37 mouse cellular contexts compared by ENCODE assay signal in the genomic region with DNA sequence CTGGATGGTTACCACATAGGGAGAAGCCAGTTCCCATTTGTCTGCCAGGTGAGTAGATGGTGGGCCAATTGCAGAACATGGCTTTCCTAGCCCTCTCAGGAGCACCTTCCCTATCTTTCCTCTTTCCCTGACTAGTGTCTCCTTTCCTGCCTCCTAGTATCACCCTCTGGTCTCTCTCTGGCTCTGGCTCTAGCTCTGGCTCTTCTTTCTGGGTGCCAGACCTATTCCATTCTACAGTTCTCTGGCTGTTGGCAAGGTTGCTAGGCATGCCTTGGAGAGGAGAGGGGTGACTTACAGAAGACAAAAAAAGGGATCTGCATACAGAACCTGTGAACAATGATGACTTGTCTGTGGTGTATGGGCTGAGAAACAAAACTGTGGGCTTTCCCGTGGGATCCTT. TPM values are rescaled to one million over a fixed set of nuclear protein-coding genes. Genes with fewer than 3 reads are reported as not detected.
DNase-seq lines count a peak whose midpoint lies in the region; ATAC-seq and TF ChIP-seq lines count a peak whose summit lies in the region.
"Had no signal": no experiment of that assay in that cellular context is flagged by ENCODE, and none has a peak within 500 bp of the region (broad histone marks: within the 10 kb centered on the region; RNA-seq: fewer than 3 reads in every experiment).

No protein-coding gene starts in this region.

- no peak for TF ChIP-seq CTCF in hindbrain, postnatal 0 days (IDR thresholded peaks at IDR 0.05; ENCODE audit: low read depth)
- no peak for TF ChIP-seq CTCF in midbrain, postnatal 0 days (IDR thresholded peaks at IDR 0.05)

- peaks cover 84% of the 10 kb centered on the region for H3K36me3 ChIP-seq in hindbrain, postnatal 0 days (ENCODE audit: insufficient read depth, low read length)
- H3K36me3 ChIP-seq in hindbrain, embryonic 11.5 days (ENCODE audit: control insufficient read depth, insufficient read depth, low read length), result peaks cover 32% of the 10 kb centered on the region
- H3K36me3 ChIP-seq in midbrain, postnatal 0 days (ENCODE audit: insufficient read depth, low read length), result peaks cover 83% of the 10 kb centered on the region
- H3K36me3 ChIP-seq in midbrain, embryonic 10.5 days, result peaks cover 99% of the 10 kb centered on the region

- 79% methylated on average over 1 of the region's 1 CpGs for WGBS in hindbrain, postnatal 0 days
- WGBS in hindbrain, embryonic 11.5 days, result 100% methylated on average over 1 of the region's 1 CpGs
- 88% methylated on average over 1 of the region's 1 CpGs for WGBS in midbrain, postnatal 0 days
- WGBS in midbrain, embryonic 10.5 days, result 85% methylated on average over 1 of the region's 1 CpGs

- peak; percentile 25; the same call in 1 of the 2 replicates for ATAC-seq in hindbrain, postnatal 0 days
- ATAC-seq in hindbrain, embryonic 11.5 days (ENCODE audit: low FRiP score), result no peak
- ATAC-seq in midbrain, postnatal 0 days (ENCODE audit: low FRiP score), result no peak
- ATAC-seq: forebrain, embryonic 14.5 days; intestine, embryonic 16.5 days had no signal

- no peak overlapping the region; the same call in 1 of the 2 replicates for H3K9ac ChIP-seq in hindbrain, postnatal 0 days (replicated peaks; ENCODE audit: low read length)
- no peak overlapping the region for H3K9ac ChIP-seq in hindbrain, embryonic 11.5 days (ENCODE audit: low read depth, low read length)
- H3K9ac ChIP-seq in midbrain, postnatal 0 days (replicated peaks; ENCODE audit: low read length, poor library complexity, severe bottlenecking), result no peak overlapping the region; the same call in 1 of the 2 replicates
- H3K9ac ChIP-seq: limb, embryonic 13.5 days; lung, embryonic 15.5 days; midbrain, embryonic 12.5 days had no signal

- no peak overlapping the region for H3K4me3 ChIP-seq in hindbrain, postnatal 0 days (ENCODE audit: low read length)
- no peak overlapping the region for H3K4me3 ChIP-seq in hindbrain, embryonic 11.5 days (ENCODE audit: low read depth, low read length)
- no peak overlapping the region for H3K4me3 ChIP-seq in midbrain, postnatal 0 days (ENCODE audit: low read depth, low read length)
- no peak overlapping the region for H3K4me3 ChIP-seq in midbrain, embryonic 10.5 days
- H3K4me3 ChIP-seq: heart, adult 2 months; limb, embryonic 13.5 days; lung, embryonic 15.5 days; midbrain, embryonic 12.5 days had no signal

- H3K9me3 ChIP-seq in hindbrain, postnatal 0 days (ENCODE audit: low read length), result no peaks in the 10 kb centered on the region
- no peaks in the 10 kb centered on the region for H3K9me3 ChIP-seq in hindbrain, embryonic 11.5 days (ENCODE audit: control insufficient read depth, low read length)
- no peaks in the 10 kb centered on the region for H3K9me3 ChIP-seq in midbrain, postnatal 0 days (ENCODE audit: low read length)
- H3K9me3 ChIP-seq in midbrain, embryonic 10.5 days (replicated peaks), result no peaks in the 10 kb centered on the region
- H3K9me3 ChIP-seq: limb, embryonic 13.5 days; lung, embryonic 15.5 days; midbrain, embryonic 12.5 days had no signal

- DNase-seq in heart, adult 11 months, result peak; percentile 52
- no peak for DNase-seq in heart, adult 8-10 months (ENCODE audit: low spot score)
- no peak for DNase-seq in hindbrain, postnatal 0 days (ENCODE audit: low spot score)
- no peak for DNase-seq in hindbrain, embryonic 11.5 days (ENCODE audit: low spot score)
- DNase-seq in midbrain, postnatal 0 days (ENCODE audit: low spot score), result no peak
- no peak for DNase-seq in midbrain, embryonic 10.5 days (ENCODE audit: low spot score)
- DNase-seq in left cerebral cortex, adult 11 months (ENCODE audit: low spot score), result no peak
- DNase-seq: adrenal gland, adult 2 months; adrenal gland, postnatal 36 days; cerebellum, adult 18-20 months; cerebellum, postnatal 14 days; gastrocnemius, postnatal 25 days; heart, adult 2 months; heart, postnatal 14 days; kidney, adult 8-10 months; kidney, postnatal 4 days; right cerebral cortex, adult 18-20 months; thymus, adult 2 months; thymus, postnatal 36 days had no signal

- H3K27me3 ChIP-seq in hindbrain, postnatal 0 days (ENCODE audit: insufficient read depth, low read length), result no peaks in the 10 kb centered on the region
- H3K27me3 ChIP-seq in hindbrain, embryonic 11.5 days (ENCODE audit: control insufficient read depth, insufficient read depth, low read length), result no peaks in the 10 kb centered on the region
- H3K27me3 ChIP-seq in midbrain, postnatal 0 days (ENCODE audit: insufficient read depth, low read length), result no peaks in the 10 kb centered on the region
- no peaks in the 10 kb centered on the region for H3K27me3 ChIP-seq in midbrain, embryonic 10.5 days (ENCODE audit: low read depth, poor library complexity, severe bottlenecking)
- H3K27me3 ChIP-seq: limb, embryonic 13.5 days; lung, embryonic 15.5 days; midbrain, embryonic 12.5 days had no signal

- H3K4me2 ChIP-seq in hindbrain, postnatal 0 days (ENCODE audit: low read depth, low read length), result no peak overlapping the region
- H3K4me2 ChIP-seq in hindbrain, embryonic 11.5 days (replicated peaks; ENCODE audit: low read depth, low read length), result no peak overlapping the region
- H3K4me2 ChIP-seq in midbrain, postnatal 0 days (ENCODE audit: low read depth, low read length, poor library complexity, severe bottlenecking), result no peak overlapping the region
- H3K4me2 ChIP-seq: limb, embryonic 13.5 days; liver, embryonic 11.5 days; lung, embryonic 15.5 days; midbrain, embryonic 12.5 days had no signal

- H3K27ac ChIP-seq in hindbrain, postnatal 0 days, result peak overlapping the region; percentile 28; the same call in 1 of the 2 replicates
- no peak overlapping the region for H3K27ac ChIP-seq in hindbrain, embryonic 11.5 days (ENCODE audit: low read depth, low read length)
- peak overlapping the region; percentile 45; the same call in 1 of the 2 replicates for H3K27ac ChIP-seq in midbrain, postnatal 0 days (ENCODE audit: low read depth, low read length)
- no peak overlapping the region for H3K27ac ChIP-seq in midbrain, embryonic 10.5 days (replicated peaks)
- H3K27ac ChIP-seq: heart, adult 2 months; kidney, postnatal 0 days; limb, embryonic 13.5 days; lung, embryonic 15.5 days; midbrain, embryonic 12.5 days had no signal

- H3K4me1 ChIP-seq in hindbrain, postnatal 0 days (ENCODE audit: insufficient read depth, low read length), result no peaks in the 10 kb centered on the region
- peaks cover 3% of the 10 kb centered on the region; the same call in 1 of the 2 replicates for H3K4me1 ChIP-seq in hindbrain, embryonic 11.5 days (replicated peaks; ENCODE audit: control insufficient read depth, insufficient read depth, low read length)
- H3K4me1 ChIP-seq in midbrain, postnatal 0 days (ENCODE audit: insufficient read depth, low read length), result no peaks in the 10 kb centered on the region
- H3K4me1 ChIP-seq in midbrain, embryonic 10.5 days, result peaks cover 19% of the 10 kb centered on the region
- H3K4me1 ChIP-seq: limb, embryonic 13.5 days; lung, embryonic 15.5 days had no signal

RNA-seq across cellular contexts. Expression of a gene that starts 20.4 kb away (rescaled TPM):
- not detected for total RNA-seq in heart, adult 8-10 months (2022)
- total RNA-seq in hindbrain, postnatal 0 days (2014; rRNA removed), result not detected in 2 replicates
- not detected in 2 replicates for polyA plus RNA-seq in hindbrain, postnatal 0 days (2015; fragmentation: Nextera tagmentation; extraction: Ambion mirVana)
- polyA plus RNA-seq in hindbrain, embryonic 11.5 days (2014; fragmentation: Nextera tagmentation; extraction: Ambion mirVana), result 0.06 TPM in 1 of 2 replicates, not detected in the other
- total RNA-seq in midbrain, postnatal 0 days (2014; rRNA removed), result not detected in 2 replicates
- polyA plus RNA-seq in midbrain, postnatal 0 days (2015; fragmentation: Nextera tagmentation; extraction: Ambion mirVana), result not detected in 2 replicates
- 0.17 TPM in 1 of 2 replicates, not detected in the other for polyA plus RNA-seq in midbrain, embryonic 10.5 days (2016; fragmentation: Nextera tagmentation; extraction: Ambion mirVana)
- total RNA-seq: adrenal gland, adult 2 months; adrenal gland, postnatal 36 days; gastrocnemius, adult 18-20 months; gastrocnemius, postnatal 25 days; heart, adult 2 months; heart, postnatal 14 days; left cerebral cortex, adult 18-20 months; left cerebral cortex, postnatal 36 days; megakaryocyte progenitor cell, adult 5-6 weeks; neutrophil, adult 5-6 weeks had no signal
- polyA plus RNA-seq: adrenal gland, adult 2 months; brain, embryonic 14.5 days; embryonic facial prominence, embryonic 11.5 days; forebrain, embryonic 14.5 days; frontal cortex, adult 2 months; heart, adult 2 months; heart, embryonic 14.5 days; intestine, embryonic 16.5 days; kidney, postnatal 0 days; liver, embryonic 11.5 days; liver, embryonic 16.5 days; lung, embryonic 15.5 days; midbrain, embryonic 12.5 days; neural tube, embryonic 11.5 days; thymus, adult 2 months had no signal

RNA-seq across cellular contexts. Expression of a gene that starts 22.1 kb away (rescaled TPM):
- 1 to 10 TPM; 7.2 to 9.2 (median 7.4) TPM for total RNA-seq in heart, adult 8-10 months (2022)
- 519 and 527 TPM in 2 replicates for total RNA-seq in hindbrain, postnatal 0 days (2014; rRNA removed)
- polyA plus RNA-seq in hindbrain, postnatal 0 days (2015; fragmentation: Nextera tagmentation; extraction: Ambion mirVana), result 93.4 and 98.3 TPM in 2 replicates
- polyA plus RNA-seq in hindbrain, embryonic 11.5 days (2014; fragmentation: Nextera tagmentation; extraction: Ambion mirVana), result 16.8 and 24.8 TPM in 2 replicates
- total RNA-seq in midbrain, postnatal 0 days (2014; rRNA removed), result 633 and 639 TPM in 2 replicates
- 111 and 116 TPM in 2 replicates for polyA plus RNA-seq in midbrain, postnatal 0 days (2015; fragmentation: Nextera tagmentation; extraction: Ambion mirVana)
- polyA plus RNA-seq in midbrain, embryonic 10.5 days (2016; fragmentation: Nextera tagmentation; extraction: Ambion mirVana), result 7.9 and 12.2 TPM in 2 replicates

RNA-seq across cellular contexts. Expression of a gene that starts 30.2 kb away (rescaled TPM):
- total RNA-seq in heart, adult 8-10 months (2022), result not detected
- not detected in 2 replicates for total RNA-seq in hindbrain, postnatal 0 days (2014; rRNA removed)
- 0.06 TPM in 1 of 2 replicates, not detected in the other for polyA plus RNA-seq in hindbrain, postnatal 0 days (2015; fragmentation: Nextera tagmentation; extraction: Ambion mirVana)
- 0.08 TPM in 1 of 2 replicates, not detected in the other for polyA plus RNA-seq in hindbrain, embryonic 11.5 days (2014; fragmentation: Nextera tagmentation; extraction: Ambion mirVana)
- total RNA-seq in midbrain, postnatal 0 days (2014; rRNA removed), result not detected in 2 replicates
- polyA plus RNA-seq in midbrain, postnatal 0 days (2015; fragmentation: Nextera tagmentation; extraction: Ambion mirVana), result not detected in 2 replicates
- polyA plus RNA-seq in midbrain, embryonic 10.5 days (2016; fragmentation: Nextera tagmentation; extraction: Ambion mirVana), result not detected in 2 replicates
- total RNA-seq: adrenal gland, adult 2 months; adrenal gland, postnatal 36 days; gastrocnemius, adult 18-20 months; gastrocnemius, postnatal 25 days; heart, adult 2 months; heart, postnatal 14 days; left cerebral cortex, adult 18-20 months; left cerebral cortex, postnatal 36 days; megakaryocyte progenitor cell, adult 5-6 weeks; neutrophil, adult 5-6 weeks had no signal
- polyA plus RNA-seq: adrenal gland, adult 2 months; brain, embryonic 14.5 days; embryonic facial prominence, embryonic 11.5 days; forebrain, embryonic 14.5 days; frontal cortex, adult 2 months; heart, adult 2 months; heart, embryonic 14.5 days; intestine, embryonic 16.5 days; kidney, postnatal 0 days; limb, embryonic 13.5 days; liver, embryonic 11.5 days; liver, embryonic 16.5 days; lung, embryonic 15.5 days; midbrain, embryonic 12.5 days; neural tube, embryonic 11.5 days; thymus, adult 2 months had no signal

RNA-seq across cellular contexts. Expression of a gene that starts 44.7 kb away (rescaled TPM):
- total RNA-seq in heart, adult 8-10 months (2022), result not detected
- 0.52 TPM in 1 of 2 replicates, not detected in the other for total RNA-seq in hindbrain, postnatal 0 days (2014; rRNA removed)
- 1.5 and 1.7 TPM in 2 replicates for polyA plus RNA-seq in hindbrain, postnatal 0 days (2015; fragmentation: Nextera tagmentation; extraction: Ambion mirVana)
- polyA plus RNA-seq in hindbrain, embryonic 11.5 days (2014; fragmentation: Nextera tagmentation; extraction: Ambion mirVana), result 0.39 and 0.61 TPM in 2 replicates
- not detected in 2 replicates for total RNA-seq in midbrain, postnatal 0 days (2014; rRNA removed)
- polyA plus RNA-seq in midbrain, postnatal 0 days (2015; fragmentation: Nextera tagmentation; extraction: Ambion mirVana), result 0.95 and 1.1 TPM in 2 replicates
- polyA plus RNA-seq in midbrain, embryonic 10.5 days (2016; fragmentation: Nextera tagmentation; extraction: Ambion mirVana), result 0.10 and 0.15 TPM in 2 replicates
- total RNA-seq: adrenal gland, adult 2 months; adrenal gland, postnatal 36 days; gastrocnemius, adult 18-20 months; gastrocnemius, postnatal 25 days; heart, adult 2 months; heart, postnatal 14 days; megakaryocyte progenitor cell, adult 5-6 weeks; neutrophil, adult 5-6 weeks had no signal
- polyA plus RNA-seq: adrenal gland, adult 2 months; brain, embryonic 14.5 days; heart, adult 2 months; heart, embryonic 14.5 days; intestine, embryonic 16.5 days; kidney, postnatal 0 days; liver, embryonic 11.5 days; liver, embryonic 16.5 days; thymus, adult 2 months had no signal

RNA-seq across cellular contexts. Expression of a gene that starts 52.0 kb away (rescaled TPM):
- not detected for total RNA-seq in heart, adult 8-10 months (2022)
- not detected in 2 replicates for total RNA-seq in hindbrain, postnatal 0 days (2014; rRNA removed)
- not detected in 2 replicates for polyA plus RNA-seq in hindbrain, postnatal 0 days (2015; fragmentation: Nextera tagmentation; extraction: Ambion mirVana)
- not detected in 2 replicates for polyA plus RNA-seq in hindbrain, embryonic 11.5 days (2014; fragmentation: Nextera tagmentation; extraction: Ambion mirVana)
- not detected in 2 replicates for total RNA-seq in midbrain, postnatal 0 days (2014; rRNA removed)
- polyA plus RNA-seq in midbrain, postnatal 0 days (2015; fragmentation: Nextera tagmentation; extraction: Ambion mirVana), result not detected in 2 replicates
- not detected in 2 replicates for polyA plus RNA-seq in midbrain, embryonic 10.5 days (2016; fragmentation: Nextera tagmentation; extraction: Ambion mirVana)
- total RNA-seq: adrenal gland, adult 2 months; adrenal gland, postnatal 36 days; gastrocnemius, adult 18-20 months; gastrocnemius, postnatal 25 days; heart, adult 2 months; heart, postnatal 14 days; left cerebral cortex, adult 18-20 months; left cerebral cortex, postnatal 36 days; megakaryocyte progenitor cell, adult 5-6 weeks; neutrophil, adult 5-6 weeks had no signal
- polyA plus RNA-seq: adrenal gland, adult 2 months; brain, embryonic 14.5 days; embryonic facial prominence, embryonic 11.5 days; forebrain, embryonic 14.5 days; frontal cortex, adult 2 months; heart, adult 2 months; heart, embryonic 14.5 days; intestine, embryonic 16.5 days; kidney, postnatal 0 days; limb, embryonic 13.5 days; liver, embryonic 11.5 days; liver, embryonic 16.5 days; lung, embryonic 15.5 days; midbrain, embryonic 12.5 days; neural tube, embryonic 11.5 days; thymus, adult 2 months had no signal

Comparison
In these comparisons a context has a peak if more than half of its experiments do, and no peak if none do; other contexts are left out.
1. H3K27ac ChIP-seq: peak in hindbrain, postnatal 0 days (single experiment) and midbrain, postnatal 0 days (single experiment); none in hindbrain, embryonic 11.5 days (single experiment) and midbrain, embryonic 10.5 days (single experiment).